Mouse (Mus musculus) urinary bladder, postnatal 10 days (tissue): ENCODE measurements around the gene A630095N17Rik.

Experiments
- DNase-seq: peaks from one replicate; pipeline ENCODE4 v3.0.0; 2022; ENCODE audit warnings: low spot score

The A630095N17Rik gene

DNA sequence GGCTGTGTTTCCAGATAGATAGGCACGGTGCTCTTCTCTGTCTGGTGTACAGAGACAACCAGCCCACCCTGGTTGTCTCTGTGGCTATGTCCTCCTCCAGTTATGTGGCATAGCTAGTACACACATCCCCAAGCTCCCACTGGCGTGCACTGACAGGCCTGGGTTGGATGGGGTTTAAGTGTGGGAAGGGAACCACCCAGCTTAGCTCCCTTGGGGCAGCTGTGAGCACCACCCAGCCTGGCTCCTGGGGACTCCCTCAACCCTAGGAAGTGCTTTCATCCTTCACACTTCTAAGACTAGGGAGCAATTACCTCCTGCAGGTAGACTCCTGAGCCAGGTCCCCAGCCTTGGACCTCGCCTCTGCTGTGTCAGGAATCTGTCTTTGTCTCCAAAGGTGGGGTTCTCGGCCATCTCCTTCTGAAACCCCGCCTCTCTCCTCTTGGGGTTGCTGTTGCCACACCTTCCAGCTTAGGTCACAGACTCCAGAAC lies at the start of gene A630095N17Rik:
Gene A630095N17Rik (minus strand): TSS at position 439 of the 489 bp plus-strand sequence.
- DNase-seq: no peak

- no peak for DNase-seq
Observed at GRCm38 (mm10) chr1:75278228-75278627, 46.3 kb upstream of the A630095N17Rik start, which contains the start of gene Resp18. Resp18 (minus strand) TSS chr1:75278415.

GRCm38 (mm10) chr1:75277195-75278188 lies 45.6 kb upstream of the A630095N17Rik start:
- no peak for DNase-seq

DNA sequence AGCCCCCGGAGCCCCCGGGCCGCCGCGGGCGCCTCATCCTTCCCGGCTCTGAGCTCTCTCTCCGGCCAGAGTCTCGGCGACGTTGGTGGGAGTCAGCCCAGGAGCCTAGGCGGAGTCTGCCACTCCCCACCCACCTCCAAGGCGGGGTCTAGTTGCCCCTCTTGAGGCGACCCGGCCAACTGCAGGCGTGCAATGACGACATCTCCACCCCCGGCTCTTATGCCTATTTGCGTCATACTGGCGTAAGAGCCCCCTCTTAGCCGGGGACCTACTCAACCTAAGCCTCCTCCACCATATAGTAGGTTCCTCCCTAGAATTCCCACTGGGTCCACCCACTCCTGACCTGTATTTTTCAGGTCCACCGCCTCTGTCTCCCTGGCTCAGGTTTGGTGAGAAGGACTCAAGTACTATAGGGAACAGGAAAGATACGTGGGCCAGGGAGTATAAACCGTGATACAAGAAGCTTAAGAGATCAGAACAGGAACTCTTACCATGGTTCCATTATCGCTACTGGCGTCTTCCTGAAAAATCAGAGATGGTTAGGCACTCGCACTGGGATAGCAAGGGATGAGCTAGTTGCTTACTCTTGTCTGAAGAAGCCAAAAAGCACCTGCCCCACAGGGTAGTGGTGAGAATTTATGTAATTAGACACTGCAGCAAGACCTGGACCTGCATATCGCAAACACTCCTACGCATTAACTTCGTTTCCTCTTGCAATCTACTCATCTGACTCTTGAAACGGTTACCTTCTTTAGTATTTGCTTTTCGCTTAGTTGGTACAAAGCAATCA lies 32.4 kb upstream of the A630095N17Rik start, which contains the start of gene Ptprn:
Gene Ptprn (minus strand): TSS at position 412 of the 790 bp plus-strand sequence.
- DNase-seq: no peak

- DNase-seq: no peak
Observed at GRCm38 (mm10) chr1:75262969-75263951, 31.4 kb upstream of the A630095N17Rik start.

- DNase-seq: no peak
Observed at GRCm38 (mm10) chr1:75261278-75261677, 29.4 kb upstream of the A630095N17Rik start.

GRCm38 (mm10) chr1:75255516-75256046 lies 23.7 kb upstream of the A630095N17Rik start:
- DNase-seq: no peak

DNA sequence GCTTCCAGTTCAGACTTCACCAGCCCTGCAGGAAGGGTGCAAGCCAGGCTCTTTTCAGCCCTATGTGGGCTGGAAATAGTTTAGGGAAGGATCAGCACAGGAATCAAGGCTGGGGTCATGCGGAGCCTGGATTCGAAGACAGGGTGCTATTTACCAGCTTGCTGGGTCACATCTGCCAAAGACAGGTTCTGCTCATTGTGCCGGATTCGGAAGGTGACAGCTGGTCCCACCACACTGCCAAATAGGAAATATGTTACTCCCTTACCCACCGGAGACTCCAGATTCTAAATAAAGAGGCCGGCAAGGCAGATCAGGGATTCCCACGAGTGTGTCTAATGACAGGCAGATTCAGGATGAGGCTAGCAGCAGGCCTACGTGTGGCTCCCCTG lies 22.7 kb upstream of the A630095N17Rik start:
- DNase-seq: no peak

DNA sequence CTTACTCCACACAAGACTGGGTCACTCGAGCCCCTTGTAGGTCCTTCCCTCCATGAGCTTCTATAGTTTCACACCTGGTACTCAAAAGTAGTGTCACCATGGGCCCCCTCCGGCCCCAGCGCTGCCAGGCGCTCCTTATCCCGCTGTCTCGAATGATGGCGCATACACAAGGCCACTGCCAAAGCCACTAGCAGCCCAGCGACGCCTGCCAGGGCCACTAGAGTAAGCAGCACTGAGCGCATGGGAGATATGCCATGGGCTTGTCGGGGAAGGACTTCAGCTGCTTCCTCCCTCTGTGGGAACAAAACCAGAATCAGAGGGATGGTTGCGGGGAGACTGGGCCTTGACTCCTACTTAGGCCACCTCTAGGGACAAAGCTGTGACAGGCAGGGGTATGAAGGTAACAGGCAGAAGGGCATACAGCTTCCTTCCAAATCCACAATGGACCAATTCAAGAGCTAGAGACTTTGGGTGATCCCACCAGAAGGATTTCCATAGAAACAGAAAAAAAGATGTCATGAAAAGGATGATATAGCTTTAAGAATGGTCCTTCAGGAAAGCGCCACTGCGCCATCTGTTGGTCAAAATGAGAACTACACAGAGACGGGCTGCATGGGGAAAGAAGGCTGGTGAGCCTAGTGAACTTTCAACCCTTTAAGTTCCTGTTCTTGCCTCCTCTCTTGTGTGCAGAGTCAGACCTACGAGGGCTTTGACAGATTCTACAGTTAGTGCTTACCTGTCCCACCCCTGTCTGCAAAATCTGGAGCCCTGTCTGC lies 22.1 kb upstream of the A630095N17Rik start:
- peak; percentile 61 for DNase-seq

GRCm38 (mm10) chr1:75253029-75253428 lies 21.1 kb upstream of the A630095N17Rik start:
- no peak for DNase-seq

DNA sequence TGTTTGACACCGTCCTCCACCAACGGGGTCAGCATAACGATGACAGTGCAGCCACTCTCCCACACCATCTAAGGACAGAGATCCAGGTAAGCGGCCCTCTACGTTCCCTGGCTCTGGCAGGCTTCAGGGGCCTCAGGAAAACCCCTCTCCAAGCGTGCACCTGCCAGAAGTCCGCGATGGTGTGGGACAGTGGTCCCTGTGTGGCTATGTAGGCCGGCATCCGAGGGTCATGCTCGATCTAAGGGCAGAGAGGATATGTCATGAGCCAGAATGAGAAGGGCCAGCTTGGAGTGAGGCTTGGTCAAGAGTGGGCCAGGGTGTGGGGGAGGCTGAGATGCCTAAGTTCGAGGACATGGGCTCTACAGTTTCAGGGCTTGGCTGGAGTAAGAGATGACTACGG lies 20.4 kb upstream of the A630095N17Rik start:
- no peak for DNase-seq

DNA sequence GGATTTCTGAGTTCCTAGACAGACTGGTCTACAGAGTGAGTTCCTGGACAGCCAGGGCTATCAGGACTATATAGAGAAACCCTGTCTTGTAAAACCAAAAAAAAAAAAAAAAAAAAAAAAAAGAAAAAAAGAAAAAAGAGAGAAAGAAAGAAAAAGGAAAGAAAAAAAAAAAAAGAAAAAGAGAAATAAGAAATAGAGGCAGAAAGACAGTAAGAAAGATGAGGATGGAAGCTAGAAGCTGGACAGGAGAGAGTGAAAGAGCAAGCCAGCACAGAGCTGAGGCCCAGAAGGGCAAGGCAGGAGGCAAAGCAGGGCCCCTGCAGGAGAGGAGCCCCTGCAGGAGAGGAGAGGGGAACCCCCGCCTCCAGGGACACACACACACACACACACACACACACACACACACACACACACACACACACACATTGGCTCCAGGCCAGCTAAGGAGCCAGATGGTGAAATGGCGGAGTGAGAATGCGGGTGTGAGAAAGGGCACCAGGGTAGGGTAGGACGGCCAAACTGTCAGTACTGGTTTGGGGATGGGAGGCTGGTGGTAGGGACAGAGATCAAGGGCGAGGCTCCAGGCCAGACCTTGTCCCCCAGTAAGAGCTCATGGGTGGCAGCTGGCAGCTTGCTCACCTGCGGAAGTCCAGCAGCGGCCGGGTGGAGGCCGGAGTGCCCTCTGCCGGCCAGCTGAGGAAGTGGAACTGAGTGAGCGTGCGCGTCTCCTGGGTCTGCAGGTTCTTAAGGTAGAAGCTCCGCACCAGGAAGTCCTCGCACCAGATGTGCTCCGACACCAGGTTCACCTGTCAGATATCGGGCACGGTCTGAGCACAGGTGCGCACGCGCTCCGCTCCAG lies 19.4 kb upstream of the A630095N17Rik start:
- peak; percentile 49 for DNase-seq

GRCm38 (mm10) chr1:75250498-75250897 lies 18.6 kb upstream of the A630095N17Rik start:
- no peak for DNase-seq

GRCm38 (mm10) chr1:75248041-75248772 lies 16.3 kb upstream of the A630095N17Rik start:
- no peak for DNase-seq

DNA sequence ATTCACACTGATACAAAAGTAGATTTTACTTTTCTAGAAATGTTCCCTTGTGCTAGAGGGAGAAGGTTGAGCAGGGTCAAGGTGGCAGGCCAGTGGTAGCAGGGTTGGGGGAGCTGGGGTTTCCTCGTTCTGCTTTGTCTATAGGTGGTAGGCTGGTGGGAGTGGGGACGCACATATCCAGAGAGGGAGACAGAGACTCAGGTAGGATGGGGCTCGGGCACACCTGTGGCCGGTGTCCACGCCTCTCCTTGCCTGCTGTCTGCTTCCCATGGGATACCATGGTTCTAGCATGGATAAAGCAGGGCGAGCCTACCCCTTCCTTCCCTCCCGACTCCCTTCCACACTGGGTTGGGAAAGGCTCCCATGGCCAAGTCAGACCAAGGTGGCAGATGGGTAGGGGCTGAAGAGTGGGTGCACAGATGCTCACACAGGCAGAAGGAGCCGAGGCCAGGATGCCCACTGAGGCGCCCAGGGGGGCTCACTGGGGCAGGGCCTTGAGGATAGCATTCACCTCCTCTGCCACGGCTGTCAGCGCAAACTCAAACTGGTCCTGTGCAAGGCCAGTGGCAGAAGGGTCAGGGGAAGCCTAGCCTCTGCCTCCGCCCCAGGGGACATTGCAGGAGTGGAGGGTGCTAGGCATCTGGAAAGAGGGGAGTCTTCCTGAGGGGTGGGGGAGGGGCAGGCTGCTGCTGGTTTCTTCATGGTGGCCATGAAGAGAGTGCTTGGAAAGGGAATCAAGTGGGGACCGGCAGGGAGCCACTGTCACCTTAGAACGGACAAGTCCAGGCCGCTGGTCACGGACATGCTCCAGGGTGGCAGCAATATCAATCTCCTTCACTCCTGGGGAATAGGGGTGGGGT lies 15.4 kb upstream of the A630095N17Rik start:
- no peak for DNase-seq

GRCm38 (mm10) chr1:75244836-75245235 lies 12.9 kb upstream of the A630095N17Rik start:
- DNase-seq: no peak

- DNase-seq: no peak
Observed at GRCm38 (mm10) chr1:75244175-75244826, 12.4 kb upstream of the A630095N17Rik start.
